Mouse (Mus musculus): Measurements from ENCODE around the gene Spx.

- TF ChIP-seq GATA1 (IDR thresholded peaks at IDR 0.05; ENCODE audit: borderline replicate concordance, low read length) (no peak), FLI1 (IDR thresholded peaks at IDR 0.05; ENCODE audit: low read length) (no peak)
Observed at GRCm38 (mm10) chr6:142365742-142366472, 47.3 kb upstream of the Spx start.
